9 mouse cellular contexts compared by ENCODE assay signal in genomic region chr11:78396950-78397349, GRCm38 (mm10). TPM values are rescaled to one million over a fixed set of nuclear protein-coding genes. Genes with fewer than 3 reads are reported as not detected.
DNase-seq lines count a peak whose midpoint lies in the region; ATAC-seq and TF ChIP-seq lines count a peak whose summit lies in the region.
"Had no signal": no experiment of that assay in that cellular context is flagged by ENCODE, and none has a peak within 500 bp of the region (broad histone marks: within the 10 kb centered on the region; RNA-seq: fewer than 3 reads in every experiment).

No protein-coding gene starts in this region.

- no peaks in the 10 kb centered on the region for H3K27me3 ChIP-seq in kidney, postnatal 0 days (ENCODE audit: insufficient read depth, low read length)
- H3K27me3 ChIP-seq in forebrain, embryonic 12.5 days = peaks cover 6% of the 10 kb centered on the region; the same call in 1 of the 2 replicates
- peaks cover 9% of the 10 kb centered on the region; the same call in 1 of the 2 replicates for H3K27me3 ChIP-seq in limb, embryonic 12.5 days
- no peaks in the 10 kb centered on the region for H3K27me3 ChIP-seq in neural tube, embryonic 14.5 days (ENCODE audit: control insufficient read depth, insufficient read depth, low read length)

- DNase-seq in kidney, postnatal 0 days (ENCODE audit: low spot score) = no peak
- no peak for DNase-seq in kidney, adult 18-20 months
- no peak for DNase-seq in right cerebral cortex, postnatal 10 days (ENCODE audit: low spot score in 2 of 2)
- DNase-seq in adrenal gland, adult (ENCODE audit: inconsistent age in 2 of 2, low spot score in 1 of 2) = no peak
- no peak for DNase-seq in cerebellum, postnatal 36 days

- H3K4me3 ChIP-seq in kidney, postnatal 0 days (replicated peaks; ENCODE audit: low read depth, low read length) = no peak overlapping the region
- H3K4me3 ChIP-seq in forebrain, embryonic 12.5 days (replicated peaks) = peak overlapping the region; percentile 23
- H3K4me3 ChIP-seq in limb, embryonic 12.5 days (replicated peaks) = peak overlapping the region; percentile 30
- 0 out of 2 replicates have a peak overlapping the region, but pooled peaks have one; percentile 4 for H3K4me3 ChIP-seq in neural tube, embryonic 14.5 days (ENCODE audit: low read depth, low read length)

- peak overlapping the region; percentile 60; the same call in 1 of the 2 replicates for H3K27ac ChIP-seq in kidney, postnatal 0 days
- no peak overlapping the region for H3K27ac ChIP-seq in forebrain, embryonic 12.5 days
- 0 out of 2 replicates have a peak overlapping the region, but pooled peaks have one; percentile 25 for H3K27ac ChIP-seq in limb, embryonic 12.5 days
- H3K27ac ChIP-seq in neural tube, embryonic 14.5 days (ENCODE audit: low read depth, low read length) = no peak overlapping the region
- H3K27ac ChIP-seq: liver, embryonic 14.5 days had no signal

- H3K9me3 ChIP-seq in kidney, postnatal 0 days (replicated peaks; ENCODE audit: low read length) = no peaks in the 10 kb centered on the region
- no peaks in the 10 kb centered on the region for H3K9me3 ChIP-seq in forebrain, embryonic 12.5 days
- H3K9me3 ChIP-seq in limb, embryonic 12.5 days = no peaks in the 10 kb centered on the region
- H3K9me3 ChIP-seq in neural tube, embryonic 14.5 days (ENCODE audit: control insufficient read depth, low read length) = no peaks in the 10 kb centered on the region

- no peaks in the 10 kb centered on the region for H3K4me1 ChIP-seq in kidney, postnatal 0 days (replicated peaks; ENCODE audit: insufficient read depth, low read length)
- peaks cover 8% of the 10 kb centered on the region for H3K4me1 ChIP-seq in forebrain, embryonic 12.5 days
- peaks cover 9% of the 10 kb centered on the region for H3K4me1 ChIP-seq in limb, embryonic 12.5 days (replicated peaks)
- 0 out of 2 replicates have a peak, but pooled peaks cover 4% of the 10 kb centered on the region for H3K4me1 ChIP-seq in neural tube, embryonic 14.5 days (ENCODE audit: control insufficient read depth, insufficient read depth, low read length)

- no peak for ATAC-seq in kidney, postnatal 0 days (replicated peaks; ENCODE audit: low FRiP score, low read depth)
- ATAC-seq in forebrain, embryonic 12.5 days (ENCODE audit: low FRiP score) = no peak
- no peak for ATAC-seq in limb, embryonic 12.5 days (ENCODE audit: insufficient number of reproducible peaks, insufficient read depth, low FRiP score, low TSS enrichment, low read depth)
- ATAC-seq in neural tube, embryonic 14.5 days (ENCODE audit: low read depth) = no peak

- no peak for TF ChIP-seq CTCF in kidney, postnatal 0 days (IDR thresholded peaks at IDR 0.05; ENCODE audit: low read depth)

- no peaks in the 10 kb centered on the region for H3K36me3 ChIP-seq in kidney, postnatal 0 days (ENCODE audit: insufficient read depth, low read length)
- H3K36me3 ChIP-seq in forebrain, embryonic 12.5 days (replicated peaks) = no peaks in the 10 kb centered on the region
- no peaks in the 10 kb centered on the region for H3K36me3 ChIP-seq in limb, embryonic 12.5 days
- H3K36me3 ChIP-seq in neural tube, embryonic 14.5 days (ENCODE audit: control insufficient read depth, insufficient read depth, low read length) = no peaks in the 10 kb centered on the region

- 32% methylated on average over 11 of the region's 11 CpGs for WGBS in kidney, postnatal 0 days
- WGBS in forebrain, embryonic 12.5 days = 43% methylated on average over 11 of the region's 11 CpGs
- 38% methylated on average over 11 of the region's 11 CpGs for WGBS in limb, embryonic 12.5 days
- WGBS in neural tube, embryonic 14.5 days = 48% methylated on average over 11 of the region's 11 CpGs

- H3K4me2 ChIP-seq in kidney, postnatal 0 days (ENCODE audit: low read length) = no peak overlapping the region
- peak overlapping the region; percentile 51 for H3K4me2 ChIP-seq in forebrain, embryonic 12.5 days
- peak overlapping the region; percentile 59 for H3K4me2 ChIP-seq in limb, embryonic 12.5 days
- peak overlapping the region; percentile 43; the same call in 1 of the 2 replicates for H3K4me2 ChIP-seq in neural tube, embryonic 14.5 days (ENCODE audit: low read depth, low read length)

- H3K9ac ChIP-seq in kidney, postnatal 0 days (ENCODE audit: low read depth, low read length) = no peak overlapping the region
- peak overlapping the region; percentile 38; the same call in 1 of the 2 replicates for H3K9ac ChIP-seq in forebrain, embryonic 12.5 days
- H3K9ac ChIP-seq in limb, embryonic 12.5 days (replicated peaks) = peak overlapping the region; percentile 44; the same call in 1 of the 2 replicates
- peak overlapping the region; percentile 21; the same call in 1 of the 2 replicates for H3K9ac ChIP-seq in neural tube, embryonic 14.5 days (replicated peaks; ENCODE audit: low read depth, low read length)
- H3K9ac ChIP-seq: liver, embryonic 14.5 days had no signal

RNA-seq across cellular contexts. Expression of gene Foxn1, which starts 10.6 kb away (rescaled TPM):
- polyA plus RNA-seq in kidney, postnatal 0 days (2015; fragmentation: Nextera tagmentation; extraction: Ambion mirVana) = not detected in 2 replicates
- polyA plus RNA-seq in forebrain, embryonic 12.5 days (2016; fragmentation: Nextera tagmentation; extraction: Ambion mirVana) = 0.06 TPM in 1 of 2 replicates, not detected in the other
- not detected in 2 replicates for polyA plus RNA-seq in limb, embryonic 12.5 days (2016; fragmentation: Nextera tagmentation; extraction: Ambion mirVana)
- not detected in 2 replicates for polyA plus RNA-seq in neural tube, embryonic 14.5 days (2014; fragmentation: Nextera tagmentation; extraction: Ambion mirVana)
- polyA plus RNA-seq: liver, embryonic 14.5 days had no signal

RNA-seq across cellular contexts. Expression of gene Slc13a2, which starts 25.1 kb away (rescaled TPM):
- 6.5 and 6.6 TPM in 2 replicates for polyA plus RNA-seq in kidney, postnatal 0 days (2015; fragmentation: Nextera tagmentation; extraction: Ambion mirVana)
- not detected in 2 replicates for polyA plus RNA-seq in forebrain, embryonic 12.5 days (2016; fragmentation: Nextera tagmentation; extraction: Ambion mirVana)
- polyA plus RNA-seq in limb, embryonic 12.5 days (2016; fragmentation: Nextera tagmentation; extraction: Ambion mirVana) = not detected in 2 replicates
- polyA plus RNA-seq in neural tube, embryonic 14.5 days (2014; fragmentation: Nextera tagmentation; extraction: Ambion mirVana) = not detected in 2 replicates

RNA-seq across cellular contexts. Expression of gene Unc119, which starts 53.7 kb away (rescaled TPM):
- 30.4 TPM in 2 replicates for polyA plus RNA-seq in kidney, postnatal 0 days (2015; fragmentation: Nextera tagmentation; extraction: Ambion mirVana)
- 75.6 and 76.5 TPM in 2 replicates for polyA plus RNA-seq in forebrain, embryonic 12.5 days (2016; fragmentation: Nextera tagmentation; extraction: Ambion mirVana)
- 94.8 and 96.3 TPM in 2 replicates for polyA plus RNA-seq in limb, embryonic 12.5 days (2016; fragmentation: Nextera tagmentation; extraction: Ambion mirVana)
- polyA plus RNA-seq in neural tube, embryonic 14.5 days (2014; fragmentation: Nextera tagmentation; extraction: Ambion mirVana) = 74.8 and 91.5 TPM in 2 replicates

Comparison
In these comparisons a context has a peak if more than half of its experiments do, and no peak if none do; other contexts are left out.
1. H3K27ac ChIP-seq: peak in kidney, postnatal 0 days (single experiment) and limb, embryonic 12.5 days (single experiment); none in forebrain, embryonic 12.5 days (single experiment) and neural tube, embryonic 14.5 days (single experiment).